Mouse (Mus musculus) brain, adult 2 months (tissue): ENCODE data around the gene Spns2.

ENCODE experiments used
- DNase-seq: peaks from one replicate; pipeline ENCODE4 v3.0.0; 2011; ENCODE audit warnings: low read depth, low spot score

The Spns2 gene

GRCm38 (mm10) chr11:72411093-72411921 is 78.4 kb downstream of the Spns2 start, which contains the start of gene Smtnl2:
Smtnl2 (minus strand) TSS chr11:72411713.
- peak; percentile 58 for DNase-seq

DNA sequence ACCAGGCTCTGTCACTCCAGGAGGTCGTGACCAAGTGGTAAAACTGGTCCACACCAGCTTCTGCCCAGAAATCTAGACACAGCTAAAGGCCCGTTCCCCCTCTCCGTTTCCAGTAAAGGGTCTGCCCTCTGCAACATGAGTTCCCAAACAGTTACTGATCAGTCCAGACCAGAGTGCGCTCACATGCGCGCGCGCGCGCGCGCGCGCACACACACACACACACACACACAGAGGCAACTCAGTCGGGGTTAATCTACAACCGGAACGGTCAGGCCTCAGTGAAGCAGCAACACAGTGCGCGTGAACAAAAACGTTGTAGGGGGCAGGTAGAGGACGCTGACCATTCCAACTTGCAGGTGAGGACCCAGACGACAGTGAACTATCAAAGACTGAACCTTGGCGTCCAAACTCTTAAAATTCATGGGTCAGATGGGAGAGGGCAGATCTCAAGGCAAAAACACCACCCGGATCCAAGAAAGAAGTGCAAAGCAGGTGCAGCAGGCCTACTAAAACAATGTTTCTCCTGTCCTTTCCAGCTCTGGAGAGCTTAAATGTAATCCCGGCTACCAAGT is 79.1 kb downstream of the Spns2 start:
- no peak for DNase-seq

GRCm38 (mm10) chr11:72409649-72410385 is 79.9 kb downstream of the Spns2 start:
- no peak for DNase-seq

DNA sequence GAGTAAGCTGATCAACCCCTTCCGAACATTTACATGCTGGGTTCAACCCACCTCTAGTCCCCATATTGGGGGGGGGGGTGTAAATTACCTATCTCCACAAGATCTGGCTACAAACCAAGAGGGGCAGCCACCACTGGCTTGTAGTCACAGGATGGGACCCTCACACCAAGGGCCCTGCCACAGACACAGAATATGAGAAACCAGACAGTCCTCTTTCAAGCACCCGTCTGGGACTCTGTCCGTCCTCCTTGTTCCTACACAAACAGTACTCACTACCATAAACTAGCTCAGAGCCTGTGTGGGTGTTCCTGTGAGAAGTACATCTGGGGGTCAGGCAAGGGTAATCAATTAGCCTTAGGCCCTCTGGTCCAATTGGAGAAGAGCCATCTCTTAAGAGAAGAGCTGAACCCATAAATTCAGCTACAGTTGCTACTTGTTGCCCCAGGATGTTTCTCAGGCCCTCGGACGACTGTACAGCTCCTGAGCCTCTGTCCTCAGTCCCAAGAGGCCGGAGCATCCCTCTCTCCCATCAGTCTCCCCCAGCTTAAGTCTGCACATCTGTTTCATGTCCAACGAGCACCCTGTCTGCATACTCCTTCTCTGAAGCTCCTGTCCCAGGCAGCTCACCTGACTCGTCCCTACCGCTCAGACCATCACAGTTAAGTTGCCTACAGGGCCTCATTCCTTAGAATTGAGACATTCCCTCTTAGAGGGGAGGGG is 81.1 kb downstream of the Spns2 start:
- no peak for DNase-seq

DNA sequence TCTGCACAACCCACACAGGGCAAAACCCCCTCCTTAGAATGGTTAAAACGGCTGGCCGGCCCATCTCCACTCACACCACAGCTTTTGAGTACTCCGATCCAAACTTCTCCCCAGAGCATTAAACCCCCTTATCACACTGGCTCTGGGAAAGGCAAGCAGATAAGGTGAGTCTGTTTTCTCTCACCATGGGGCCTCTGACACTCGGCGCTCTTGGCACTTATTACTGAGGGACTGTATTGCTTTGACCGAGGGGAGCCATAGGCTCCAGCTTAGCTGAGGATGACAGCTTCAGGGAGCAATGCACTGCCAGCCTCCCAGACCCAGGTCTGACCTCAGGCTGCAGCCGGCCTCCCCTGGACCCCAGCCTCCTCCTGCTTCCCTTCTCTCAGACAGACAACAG is 82.1 kb downstream of the Spns2 start:
- DNase-seq, result no peak

- no peak for DNase-seq
Measured at GRCm38 (mm10) chr11:72407081-72407480, 82.6 kb downstream of the Spns2 start.

GRCm38 (mm10) chr11:72406079-72406675 is 83.5 kb downstream of the Spns2 start:
- DNase-seq, result no peak

DNA sequence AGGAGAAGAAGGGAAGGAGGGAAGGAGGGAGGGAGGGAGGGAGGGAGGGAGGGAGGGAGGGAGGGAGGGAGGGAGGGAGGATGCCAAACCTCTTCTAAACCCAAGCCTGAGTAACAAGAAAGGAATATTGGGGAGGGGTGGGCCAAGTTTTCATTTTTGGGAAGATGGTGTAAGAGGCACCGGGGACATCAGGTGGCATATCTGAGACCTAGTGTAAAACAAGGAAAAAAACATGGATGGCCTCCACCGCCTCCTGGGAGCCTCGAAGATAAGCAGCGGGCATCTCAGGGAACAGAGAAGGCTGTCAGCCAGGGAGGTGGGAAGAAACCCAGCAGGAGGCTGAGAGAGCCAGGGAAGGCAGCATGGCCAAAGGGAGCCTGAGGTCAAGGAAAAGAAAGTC is 84.2 kb downstream of the Spns2 start:
- no peak for DNase-seq

GRCm38 (mm10) chr11:72402969-72403368 is 86.7 kb downstream of the Spns2 start:
- DNase-seq, result no peak

DNA sequence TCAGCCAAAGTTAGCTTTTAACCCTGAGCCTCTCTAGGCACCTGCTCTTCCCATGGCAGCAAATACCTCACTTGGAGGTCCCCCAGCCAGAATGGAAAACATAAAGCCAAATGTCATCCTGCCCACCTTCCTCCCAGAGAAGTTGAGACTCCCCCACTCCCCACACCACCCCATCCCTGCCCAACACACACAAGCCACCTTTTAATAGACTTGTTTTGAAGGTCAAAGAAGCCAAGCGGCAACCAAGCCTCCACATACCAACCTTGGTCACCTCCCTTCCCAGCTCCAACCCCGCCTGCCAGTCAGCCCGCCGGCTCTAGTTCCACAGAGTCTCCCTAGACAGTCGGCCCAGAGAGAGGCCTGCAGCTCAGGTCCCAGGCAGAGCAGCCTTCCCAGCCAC is 87.7 kb downstream of the Spns2 start:
- no peak for DNase-seq
